Comparison of ENCODE assay signal across 8 mouse cellular contexts in genomic region chr11:20647902-20648625, GRCm38 (mm10).
DNase-seq lines count a peak whose midpoint lies in the region; ATAC-seq and TF ChIP-seq lines count a peak whose summit lies in the region.

No protein-coding gene starts in this region.

- H3K4me3 ChIP-seq in heart, embryonic 14.5 days (ENCODE audit: control insufficient read depth in 1 of 2, insufficient read depth in 1 of 2, low read depth in 1 of 2, low read length in 2 of 2), result no peak overlapping the region
- H3K4me3 ChIP-seq in heart, embryonic 12.5 days, result no peak overlapping the region
- H3K4me3 ChIP-seq in hindbrain, embryonic 16.5 days (ENCODE audit: low read length), result no peak overlapping the region
- no peak overlapping the region for H3K4me3 ChIP-seq in liver, embryonic 14.5 days (ENCODE audit: insufficient read depth in 1 of 2, low read depth in 2 of 2, low read length in 2 of 2)

- no peak for ATAC-seq in heart, embryonic 14.5 days (ENCODE audit: insufficient number of reproducible peaks, insufficient read depth, low FRiP score, low read depth)
- no peak for ATAC-seq in heart, embryonic 12.5 days (ENCODE audit: insufficient number of reproducible peaks, low FRiP score)
- ATAC-seq in hindbrain, embryonic 16.5 days, result peak; percentile 9; the same call in 1 of the 2 replicates
- ATAC-seq in liver, embryonic 14.5 days (ENCODE audit: insufficient read depth), result 0 out of 2 replicates have a peak, but pooled peaks have one; percentile 11

- TF ChIP-seq CTCF in liver, embryonic 14.5 days (IDR thresholded peaks at IDR 0.05; ENCODE audit: low read depth), result no peak

- H3K9me3 ChIP-seq in heart, embryonic 14.5 days (ENCODE audit: control insufficient read depth, low read length), result no peaks in the 10 kb centered on the region
- H3K9me3 ChIP-seq in heart, embryonic 12.5 days (replicated peaks), result no peaks in the 10 kb centered on the region
- no peaks in the 10 kb centered on the region for H3K9me3 ChIP-seq in hindbrain, embryonic 16.5 days (ENCODE audit: control insufficient read depth, low read length)
- no peaks in the 10 kb centered on the region for H3K9me3 ChIP-seq in liver, embryonic 14.5 days (ENCODE audit: control insufficient read depth, low read length)

- no peak overlapping the region for H3K4me2 ChIP-seq in heart, embryonic 14.5 days (ENCODE audit: low read length)
- H3K4me2 ChIP-seq in heart, embryonic 12.5 days, result no peak overlapping the region
- no peak overlapping the region for H3K4me2 ChIP-seq in hindbrain, embryonic 16.5 days (ENCODE audit: low read length)
- no peak overlapping the region for H3K4me2 ChIP-seq in liver, embryonic 14.5 days (ENCODE audit: low read depth)

- H3K9ac ChIP-seq in heart, embryonic 14.5 days (ENCODE audit: low read length), result peak overlapping the region; percentile 11; the same call in 1 of the 2 replicates
- no peak overlapping the region for H3K9ac ChIP-seq in heart, embryonic 12.5 days
- H3K9ac ChIP-seq in hindbrain, embryonic 16.5 days (ENCODE audit: low read depth, low read length), result peak overlapping the region; percentile 10; the same call in 1 of the 2 replicates
- no peak overlapping the region for H3K9ac ChIP-seq in liver, embryonic 14.5 days (replicated peaks)

- H3K36me3 ChIP-seq in heart, embryonic 14.5 days (ENCODE audit: control insufficient read depth, insufficient read depth, low read length), result peaks cover 28% of the 10 kb centered on the region
- H3K36me3 ChIP-seq in heart, embryonic 12.5 days, result peaks cover 23% of the 10 kb centered on the region
- peaks cover 5% of the 10 kb centered on the region for H3K36me3 ChIP-seq in hindbrain, embryonic 16.5 days (ENCODE audit: control insufficient read depth, insufficient read depth, low read length)
- peaks cover 21% of the 10 kb centered on the region for H3K36me3 ChIP-seq in liver, embryonic 14.5 days (replicated peaks; ENCODE audit: control insufficient read depth, insufficient read depth, low read depth)

- WGBS in heart, embryonic 14.5 days, result 66% methylated on average over 19 of the region's 19 CpGs
- 63% methylated on average over 19 of the region's 19 CpGs for WGBS in heart, embryonic 12.5 days
- WGBS in hindbrain, embryonic 16.5 days, result 41% methylated on average over 19 of the region's 19 CpGs
- 72% methylated on average over 19 of the region's 19 CpGs for WGBS in liver, embryonic 14.5 days (ENCODE audit: insufficient replicate concordance)

- H3K4me1 ChIP-seq in heart, embryonic 14.5 days (ENCODE audit: control insufficient read depth in 2 of 2, insufficient read depth in 2 of 2, low read length in 2 of 2), result peaks cover 20 to 46% of the 10 kb centered on the region in 2 experiments
- H3K4me1 ChIP-seq in heart, embryonic 12.5 days (replicated peaks), result peaks cover 56% of the 10 kb centered on the region
- peaks cover 19% of the 10 kb centered on the region for H3K4me1 ChIP-seq in hindbrain, embryonic 16.5 days (ENCODE audit: control insufficient read depth, insufficient read depth, low read depth, low read length)
- peaks cover 0 to 9% of the 10 kb centered on the region in 2 experiments; a peak in 1 of 4 replicates for H3K4me1 ChIP-seq in liver, embryonic 14.5 days (replicated peaks; ENCODE audit: control insufficient read depth in 2 of 2, insufficient read depth in 2 of 2, low read length in 1 of 2)

- no peaks in the 10 kb centered on the region for H3K27me3 ChIP-seq in heart, embryonic 14.5 days (ENCODE audit: control insufficient read depth, insufficient read depth, low read length)
- H3K27me3 ChIP-seq in heart, embryonic 12.5 days (replicated peaks), result no peaks in the 10 kb centered on the region
- H3K27me3 ChIP-seq in hindbrain, embryonic 16.5 days (replicated peaks; ENCODE audit: control insufficient read depth, insufficient read depth, low read length), result no peaks in the 10 kb centered on the region
- H3K27me3 ChIP-seq in liver, embryonic 14.5 days (ENCODE audit: control insufficient read depth, insufficient read depth, low read length), result no peaks in the 10 kb centered on the region

- peak; percentile 62 for DNase-seq in adrenal gland, postnatal 10 days
- no peak for DNase-seq in liver, embryonic 14.5 days (ENCODE audit: low read depth in 3 of 3, low spot score in 3 of 3)
- DNase-seq in right cerebral cortex, adult 18-20 months, result no peak
- DNase-seq in natural killer cell, adult 2 months (ENCODE audit: low spot score in 2 of 2), result no peak
- no peak for DNase-seq in layer of hippocampus, adult 11-12 months (ENCODE audit: low spot score)

- no peak for TF ChIP-seq EP300 in liver, embryonic 14.5 days (IDR thresholded peaks at IDR 0.05; ENCODE audit: low read depth)

- peak overlapping the region in 1 of 2 experiments; percentile 21; a peak in 1 of 4 replicates for H3K27ac ChIP-seq in heart, embryonic 14.5 days (replicated peaks in 1 of 2; ENCODE audit: control insufficient read depth in 1 of 2, insufficient read depth in 1 of 2, low read depth in 2 of 2, low read length in 2 of 2)
- no peak overlapping the region for H3K27ac ChIP-seq in heart, embryonic 12.5 days (ENCODE audit: poor library complexity, severe bottlenecking)
- H3K27ac ChIP-seq in hindbrain, embryonic 16.5 days (ENCODE audit: low read depth, low read length), result no peak overlapping the region
- H3K27ac ChIP-seq in liver, embryonic 14.5 days, result no peak overlapping the region

Comparison
In these comparisons a context has a peak if more than half of its experiments do, and no peak if none do; other contexts are left out.
1. H3K9ac ChIP-seq: peak in heart, embryonic 14.5 days (single experiment) and hindbrain, embryonic 16.5 days (single experiment); none in heart, embryonic 12.5 days (single experiment) and liver, embryonic 14.5 days (single experiment).
2. ATAC-seq: peak in hindbrain, embryonic 16.5 days (single experiment) and liver, embryonic 14.5 days (single experiment); none in heart, embryonic 14.5 days (single experiment) and heart, embryonic 12.5 days (single experiment).